Mouse (Mus musculus): ENCODE data around the gene Mbnl2.
A peak's percentile ranks its signal among the peaks of the same experiment; 100 is the strongest.

Gene Mbnl2

GRCm38 (mm10) chr14:120382179-120382578 is 106.7 kb downstream of the Mbnl2 start:
- DNase-seq (ENCODE audit: low read depth) = no peak

- DNase-seq (ENCODE audit: low read depth) = no peak
Measured at GRCm38 (mm10) chr14:120383186-120383851, 107.8 kb downstream of the Mbnl2 start.

- DNase-seq (ENCODE audit: low read depth) = no peak
Measured at GRCm38 (mm10) chr14:120384615-120385014, 109.1 kb downstream of the Mbnl2 start.

- DNase-seq (ENCODE audit: low read depth) = no peak
Measured at GRCm38 (mm10) chr14:120387293-120387692, 111.8 kb downstream of the Mbnl2 start.

- DNase-seq (ENCODE audit: low read depth) = no peak
Measured at GRCm38 (mm10) chr14:120388818-120389691, 113.6 kb downstream of the Mbnl2 start.

GRCm38 (mm10) chr14:120390231-120390944 is 114.9 kb downstream of the Mbnl2 start:
- no peak for DNase-seq (ENCODE audit: low read depth)

GRCm38 (mm10) chr14:120391701-120392100 is 116.2 kb downstream of the Mbnl2 start:
- no peak for DNase-seq (ENCODE audit: low read depth)

- no peak for DNase-seq (ENCODE audit: low read depth)
Measured at GRCm38 (mm10) chr14:120392441-120392840, 117.0 kb downstream of the Mbnl2 start.

- DNase-seq (ENCODE audit: low read depth) = no peak
Measured at GRCm38 (mm10) chr14:120393441-120393840, 118.0 kb downstream of the Mbnl2 start.

GRCm38 (mm10) chr14:120394216-120394615 is 118.7 kb downstream of the Mbnl2 start:
- DNase-seq (ENCODE audit: low read depth) = no peak

GRCm38 (mm10) chr14:120394827-120395226 is 119.4 kb downstream of the Mbnl2 start:
- DNase-seq (ENCODE audit: low read depth) = no peak

GRCm38 (mm10) chr14:120395501-120395900 is 120.0 kb downstream of the Mbnl2 start:
- no peak for DNase-seq (ENCODE audit: low read depth)

GRCm38 (mm10) chr14:120397871-120398647 is 122.6 kb downstream of the Mbnl2 start:
- DNase-seq (ENCODE audit: low read depth) = peak; percentile 86

GRCm38 (mm10) chr14:120399614-120400013 is 124.1 kb downstream of the Mbnl2 start:
- DNase-seq (ENCODE audit: low read depth) = no peak

- DNase-seq (ENCODE audit: low read depth) = no peak
Measured at GRCm38 (mm10) chr14:120401158-120401557, 125.7 kb downstream of the Mbnl2 start.

- no peak for DNase-seq (ENCODE audit: low read depth)
Measured at GRCm38 (mm10) chr14:120402715-120403114, 127.2 kb downstream of the Mbnl2 start.

- no peak for DNase-seq (ENCODE audit: low read depth)
Measured at GRCm38 (mm10) chr14:120404364-120404763, 128.9 kb downstream of the Mbnl2 start.

GRCm38 (mm10) chr14:120404811-120405582 is 129.5 kb downstream of the Mbnl2 start:
- no peak for DNase-seq (ENCODE audit: low read depth)

- DNase-seq (ENCODE audit: low read depth) = no peak
Measured at GRCm38 (mm10) chr14:120405597-120405996, 130.1 kb downstream of the Mbnl2 start.

GRCm38 (mm10) chr14:120406271-120406670 is 130.8 kb downstream of the Mbnl2 start:
- DNase-seq (ENCODE audit: low read depth) = no peak

GRCm38 (mm10) chr14:120406820-120407219 is 131.4 kb downstream of the Mbnl2 start:
- no peak for DNase-seq (ENCODE audit: low read depth)

All from NIH3T3 (cell line).